Mouse (Mus musculus): ENCODE measurements around the gene 4932415D10Rik. TPM values are rescaled to one million over a fixed set of nuclear protein-coding genes. Genes with fewer than 3 reads are reported as not detected.

Gene 4932415D10Rik
- polyA plus RNA-seq, 1 experiment from 2014 or later: not detected

Other genes with a start within 250 kb of the 4932415D10Rik start
- gene BC024063, start 233.2 kb downstream of the 4932415D10Rik start, polyA plus RNA-seq (2016; fragmentation: Nextera tagmentation; extraction: Ambion mirVana): 5.5 and 6.3 TPM in 2 replicates
- gene AU041133, start 188.6 kb downstream of the 4932415D10Rik start, polyA plus RNA-seq (2016; fragmentation: Nextera tagmentation; extraction: Ambion mirVana): 5.5 and 6.3 TPM in 2 replicates
- gene Zfp938, start 75.3 kb downstream of the 4932415D10Rik start, polyA plus RNA-seq (2016; fragmentation: Nextera tagmentation; extraction: Ambion mirVana): 16.7 and 16.8 TPM in 2 replicates
- 11.0 and 11.9 TPM in 2 replicates for gene Gm4924, start 37.7 kb upstream of the 4932415D10Rik start, polyA plus RNA-seq (2016; fragmentation: Nextera tagmentation; extraction: Ambion mirVana)
- gene Gm1553, start 176.0 kb upstream of the 4932415D10Rik start, polyA plus RNA-seq (2016; fragmentation: Nextera tagmentation; extraction: Ambion mirVana): not detected in 2 replicates

All from limb, embryonic 12.5 days (tissue).